ENCODE assay signal across 8 mouse cellular contexts in the genomic region with DNA sequence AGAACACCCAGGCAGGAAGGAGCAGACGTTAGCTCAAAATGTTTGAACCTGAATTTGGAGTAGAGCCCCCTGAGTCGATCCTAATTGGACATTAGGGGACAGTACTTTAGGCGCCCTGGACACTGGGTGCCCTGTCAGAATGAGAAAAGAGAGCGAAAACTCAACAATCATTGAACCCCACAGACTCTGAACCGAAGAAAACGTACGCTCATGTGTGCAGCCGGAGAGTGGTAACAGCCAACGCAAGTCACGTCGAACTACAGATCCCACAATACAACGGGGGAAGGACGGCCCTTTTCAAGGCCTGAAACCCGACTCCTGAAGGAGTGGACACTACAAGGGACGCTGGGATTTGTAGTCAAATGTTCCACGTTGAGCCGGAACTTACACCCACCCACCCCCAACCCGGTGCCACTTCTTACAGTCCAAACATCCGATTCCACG. TPM values are rescaled to one million over a fixed set of nuclear protein-coding genes. Genes with fewer than 3 reads are reported as not detected.
DNase-seq lines count a peak whose midpoint lies in the region; ATAC-seq and TF ChIP-seq lines count a peak whose summit lies in the region.

TSS of gene Fbxo9 (minus strand) at position 270 of the 444 bp plus-strand sequence.
TSS of gene Ick (plus strand) at position 397 of the 444 bp plus-strand sequence.

- TF ChIP-seq POLR2A in CH12.LX (IDR thresholded peaks at IDR 0.05; ENCODE audit: low read depth, low read length): peak; percentile 48
- no peak; the same call in 1 of the 2 replicates for TF ChIP-seq POLR2A in testis, adult 2 months (IDR thresholded peaks at IDR 0.05; ENCODE audit: control insufficient read depth, low read depth, low read length)

- H3K27me3 ChIP-seq in CH12.LX (replicated peaks): no peaks in the 10 kb centered on the region
- H3K27me3 ChIP-seq in forebrain, embryonic 11.5 days (ENCODE audit: control insufficient read depth, insufficient read depth, low read length): no peaks in the 10 kb centered on the region
- no peaks in the 10 kb centered on the region for H3K27me3 ChIP-seq in heart, embryonic 16.5 days (ENCODE audit: control insufficient read depth, insufficient read depth, low read length)
- no peaks in the 10 kb centered on the region for H3K27me3 ChIP-seq in liver, embryonic 15.5 days
- no peaks in the 10 kb centered on the region for H3K27me3 ChIP-seq in neural tube, embryonic 12.5 days (replicated peaks)
- H3K27me3 ChIP-seq in testis, adult 2 months (ENCODE audit: control insufficient read depth, insufficient read depth, low read length): no peaks in the 10 kb centered on the region

- peak within 1 kb of the TSS; percentile 77 for H3K4me2 ChIP-seq in CH12.LX (ENCODE audit: insufficient read depth, low read depth, poor library complexity, severe bottlenecking)
- peak within 1 kb of the TSS; percentile 84 for H3K4me2 ChIP-seq in forebrain, embryonic 11.5 days (ENCODE audit: low read depth, low read length, severe bottlenecking)
- H3K4me2 ChIP-seq in heart, embryonic 16.5 days (ENCODE audit: low read depth, low read length): peak within 1 kb of the TSS; percentile 67
- peak within 1 kb of the TSS; percentile 97 for H3K4me2 ChIP-seq in liver, embryonic 15.5 days
- peak within 1 kb of the TSS; percentile 88 for H3K4me2 ChIP-seq in neural tube, embryonic 12.5 days (replicated peaks)

- dilution Hi-C loops in CH12.LX (cut with MboI; ENCODE audit: extremely low pct_ligation_motif_present, extremely low pct_unique_long_range_greater_than_20kb, low sequenced_read_pairs): no loop called here

- peaks cover 4 to 47% of the 10 kb centered on the region in 2 experiments; a peak in 3 of 4 replicates for H3K4me1 ChIP-seq in CH12.LX (ENCODE audit: control insufficient read depth in 1 of 2, insufficient read depth in 2 of 2)
- no peaks in the 10 kb centered on the region for H3K4me1 ChIP-seq in forebrain, embryonic 11.5 days (replicated peaks; ENCODE audit: control insufficient read depth, insufficient read depth, low read length)
- H3K4me1 ChIP-seq in heart, embryonic 16.5 days (ENCODE audit: control insufficient read depth, insufficient read depth, low read length): peaks cover 16% of the 10 kb centered on the region
- H3K4me1 ChIP-seq in liver, embryonic 15.5 days (replicated peaks): peaks cover 58% of the 10 kb centered on the region
- peaks cover 8% of the 10 kb centered on the region; the same call in 1 of the 2 replicates for H3K4me1 ChIP-seq in neural tube, embryonic 12.5 days
- H3K4me1 ChIP-seq in testis, adult 2 months (ENCODE audit: control insufficient read depth, insufficient read depth, low read length): peaks cover 8% of the 10 kb centered on the region

- no peaks in the 10 kb centered on the region for H3K9me3 ChIP-seq in CH12.LX (replicated peaks; ENCODE audit: low read length)
- no peaks in the 10 kb centered on the region for H3K9me3 ChIP-seq in forebrain, embryonic 11.5 days (ENCODE audit: control insufficient read depth, low read length)
- no peaks in the 10 kb centered on the region for H3K9me3 ChIP-seq in heart, embryonic 16.5 days (replicated peaks; ENCODE audit: control insufficient read depth, low read length)
- no peaks in the 10 kb centered on the region for H3K9me3 ChIP-seq in liver, embryonic 15.5 days (replicated peaks)
- H3K9me3 ChIP-seq in neural tube, embryonic 12.5 days: no peaks in the 10 kb centered on the region

- no peak for TF ChIP-seq CTCF in CH12.LX (conservative IDR thresholded peaks at IDR 0.05 in 1 of 2, IDR thresholded peaks at IDR 0.05 in 1 of 2; ENCODE audit: low read depth in 2 of 2, low read length in 2 of 2)
- TF ChIP-seq CTCF in testis, adult 2 months (IDR thresholded peaks at IDR 0.05; ENCODE audit: control insufficient read depth, insufficient read depth, insufficient replicate concordance, low read depth, low read length): no peak

- TF ChIP-seq RAD21 in CH12.LX (IDR thresholded peaks at IDR 0.05; ENCODE audit: low read depth, low read length): no peak

- peak within 1 kb of the TSS; percentile 86 for H3K9ac ChIP-seq in CH12.LX (ENCODE audit: insufficient read depth, low read depth)
- H3K9ac ChIP-seq in forebrain, embryonic 11.5 days (ENCODE audit: low read length): peak within 1 kb of the TSS; percentile 84
- H3K9ac ChIP-seq in heart, embryonic 16.5 days (ENCODE audit: low read length): peak within 1 kb of the TSS; percentile 96
- peak within 1 kb of the TSS; percentile 100 for H3K9ac ChIP-seq in liver, embryonic 15.5 days
- peak within 1 kb of the TSS; percentile 90 for H3K9ac ChIP-seq in neural tube, embryonic 12.5 days

- peak; percentile 29; the same call in 1 of the 2 replicates for TF ChIP-seq EP300 in CH12.LX (IDR thresholded peaks at IDR 0.05; ENCODE audit: low read length)

- H3K79me2 ChIP-seq in CH12.LX (replicated peaks; ENCODE audit: control insufficient read depth, extremely low read depth, insufficient read depth, poor library complexity, severe bottlenecking): no peaks in the 10 kb centered on the region; the same call in 1 of the 2 replicates

- ATAC-seq in forebrain, embryonic 11.5 days (replicated peaks; ENCODE audit: low FRiP score): peak; percentile 92
- ATAC-seq in heart, embryonic 16.5 days (replicated peaks; ENCODE audit: extremely low read depth, insufficient read depth, low FRiP score): peak; percentile 86
- ATAC-seq in liver, embryonic 15.5 days (ENCODE audit: insufficient read depth): peak; percentile 80
- ATAC-seq in neural tube, embryonic 12.5 days (ENCODE audit: low FRiP score, low read depth): peak; percentile 94

- under 1% methylated on average over 20 of the region's 20 CpGs for WGBS in forebrain, embryonic 11.5 days
- under 1% methylated on average over 20 of the region's 20 CpGs for WGBS in heart, embryonic 16.5 days
- under 1% methylated on average over 20 of the region's 20 CpGs for WGBS in liver, embryonic 15.5 days (ENCODE audit: insufficient replicate concordance)
- under 1% methylated on average over 20 of the region's 20 CpGs for WGBS in neural tube, embryonic 12.5 days

- H3K36me3 ChIP-seq in CH12.LX (replicated peaks in 1 of 2; ENCODE audit: control insufficient read depth in 1 of 2, insufficient read depth in 1 of 2, low read length in 1 of 2): peaks cover 0 to 17% of the 10 kb centered on the region in 2 experiments
- no peaks in the 10 kb centered on the region for H3K36me3 ChIP-seq in forebrain, embryonic 11.5 days (ENCODE audit: control insufficient read depth, insufficient read depth, low read length)
- H3K36me3 ChIP-seq in heart, embryonic 16.5 days (ENCODE audit: control insufficient read depth, insufficient read depth): peaks cover 4% of the 10 kb centered on the region
- peaks cover 19% of the 10 kb centered on the region for H3K36me3 ChIP-seq in liver, embryonic 15.5 days (replicated peaks)
- H3K36me3 ChIP-seq in neural tube, embryonic 12.5 days: no peaks in the 10 kb centered on the region
- peaks cover 2% of the 10 kb centered on the region; the same call in 1 of the 2 replicates for H3K36me3 ChIP-seq in testis, adult 2 months (ENCODE audit: control insufficient read depth, insufficient read depth, low read length)

- H3K27ac ChIP-seq in CH12.LX (ENCODE audit: insufficient read depth, low read depth): peak within 1 kb of the TSS; percentile 76
- H3K27ac ChIP-seq in forebrain, embryonic 11.5 days (ENCODE audit: low read depth, low read length): peak within 1 kb of the TSS; percentile 75
- peak within 1 kb of the TSS; percentile 94 for H3K27ac ChIP-seq in heart, embryonic 16.5 days (ENCODE audit: low read length)
- H3K27ac ChIP-seq in liver, embryonic 15.5 days (replicated peaks): peak within 1 kb of the TSS; percentile 99
- peak within 1 kb of the TSS; percentile 72 for H3K27ac ChIP-seq in neural tube, embryonic 12.5 days
- peak within 1 kb of the TSS; percentile 90 for H3K27ac ChIP-seq in testis, adult 2 months (ENCODE audit: control insufficient read depth, insufficient read depth, low read depth, low read length)

- DNase-seq in CH12.LX (ENCODE audit: extremely low read depth): peak; percentile 97
- peak; percentile 93 for DNase-seq in c-Kit-positive CD71-positive TER-119-negative erythroid progenitor cells, embryonic 14.5 days (ENCODE audit: low read depth)
- peak; percentile 88 for DNase-seq in forebrain, embryonic 11.5 days (ENCODE audit: low spot score)
- peak; percentile 90 to 97 for DNase-seq in kidney, postnatal 36 days

- peak within 1 kb of the TSS; percentile 80 to 88 (median 88) for H3K4me3 ChIP-seq in CH12.LX (replicated peaks in 1 of 3; ENCODE audit: low read depth in 2 of 3, low read length in 2 of 3, poor library complexity in 1 of 3)
- peak within 1 kb of the TSS; percentile 79 for H3K4me3 ChIP-seq in forebrain, embryonic 11.5 days (ENCODE audit: low read depth, low read length)
- H3K4me3 ChIP-seq in heart, embryonic 16.5 days (ENCODE audit: low read length): peak within 1 kb of the TSS; percentile 94
- H3K4me3 ChIP-seq in liver, embryonic 15.5 days (replicated peaks): peak within 1 kb of the TSS; percentile 96
- peak within 1 kb of the TSS; percentile 82 for H3K4me3 ChIP-seq in neural tube, embryonic 12.5 days
- peak within 1 kb of the TSS; percentile 87 for H3K4me3 ChIP-seq in testis, adult 2 months (ENCODE audit: control insufficient read depth, low read depth, low read length)

- in situ Hi-C loops in CH12.LX (cut with MboI; ENCODE audit: low pct_ligation_motif_present, low pct_unique_long_range_greater_than_20kb, low sequenced_read_pairs): no loop called here

TF ChIP-seq in CH12.LX, 34 proteins besides CTCF, POLR2A, EP300 and RAD21 (continues in another document):
- TF ChIP-seq JUN (IDR thresholded peaks at IDR 0.05; ENCODE audit: insufficient read depth, low read depth, low read length): no peak

RNA-seq across cellular contexts. Expression of gene Fbxo9, which starts in this region (rescaled TPM):
- total RNA-seq in CH12.LX (2012; rRNA removed) (18.3 and 20.8 TPM in 2 replicates), CH12.LX (2014; rRNA removed) (24.2 and 25.5 TPM in 2 replicates)
- polyA plus RNA-seq in CH12.LX (2012; ENCODE audit: insufficient read length, low read depth): 12.7 and 14.3 TPM in 2 replicates
- 29.8 and 30.8 TPM in 2 replicates for polyA plus RNA-seq in forebrain, embryonic 11.5 days (2014; fragmentation: Nextera tagmentation; extraction: Ambion mirVana)
- 41.1 and 47.3 TPM in 2 replicates for polyA plus RNA-seq in heart, embryonic 16.5 days (2015; fragmentation: Nextera tagmentation; extraction: Ambion mirVana)
- 74.2 and 81.2 TPM in 2 replicates for polyA plus RNA-seq in liver, embryonic 15.5 days (2015; fragmentation: Nextera tagmentation; extraction: Ambion mirVana)
- polyA plus RNA-seq in neural tube, embryonic 12.5 days (2016; fragmentation: Nextera tagmentation; extraction: Ambion mirVana): 48.0 and 53.4 TPM in 2 replicates
- 46.1 and 48.8 TPM in 2 replicates for polyA plus RNA-seq in testis, adult 2 months (2012; rRNA removed)

RNA-seq across cellular contexts. Expression of gene Ick, which starts in this region (rescaled TPM):
- 3.4 and 4.8 TPM in 2 replicates for total RNA-seq in CH12.LX (2012; rRNA removed)
- 4.5 and 5.0 TPM in 2 replicates for total RNA-seq in CH12.LX (2014; rRNA removed)
- polyA plus RNA-seq in CH12.LX (2012; ENCODE audit: insufficient read length, low read depth): 5.4 and 7.1 TPM in 2 replicates
- polyA plus RNA-seq in forebrain, embryonic 11.5 days (2014; fragmentation: Nextera tagmentation; extraction: Ambion mirVana): 33.9 and 35.0 TPM in 2 replicates
- 13.5 and 14.6 TPM in 2 replicates for polyA plus RNA-seq in heart, embryonic 16.5 days (2015; fragmentation: Nextera tagmentation; extraction: Ambion mirVana)
- 4.6 TPM in 2 replicates for polyA plus RNA-seq in liver, embryonic 15.5 days (2015; fragmentation: Nextera tagmentation; extraction: Ambion mirVana)
- 37.2 and 39.7 TPM in 2 replicates for polyA plus RNA-seq in neural tube, embryonic 12.5 days (2016; fragmentation: Nextera tagmentation; extraction: Ambion mirVana)
- 8.4 and 10.2 TPM in 2 replicates for polyA plus RNA-seq in testis, adult 2 months (2012; rRNA removed)

Comparison
In these comparisons a context has a peak if more than half of its experiments do, and no peak if none do; other contexts are left out.
1. Peak in every context shown above with its lines: DNase-seq, ATAC-seq, H3K4me3 ChIP-seq and H3K27ac ChIP-seq.